Mouse (Mus musculus) fat pad, adult 2 months (tissue): ENCODE measurements around the gene Zfp446.

ENCODE experiments used
- DNase-seq: peaks from one replicate; pipeline ENCODE4 v3.0.0-alpha.2; 2011; ENCODE audit warnings: low read depth, low spot score; ENCODE audit errors: extremely low read depth

The Zfp446 gene

DNA sequence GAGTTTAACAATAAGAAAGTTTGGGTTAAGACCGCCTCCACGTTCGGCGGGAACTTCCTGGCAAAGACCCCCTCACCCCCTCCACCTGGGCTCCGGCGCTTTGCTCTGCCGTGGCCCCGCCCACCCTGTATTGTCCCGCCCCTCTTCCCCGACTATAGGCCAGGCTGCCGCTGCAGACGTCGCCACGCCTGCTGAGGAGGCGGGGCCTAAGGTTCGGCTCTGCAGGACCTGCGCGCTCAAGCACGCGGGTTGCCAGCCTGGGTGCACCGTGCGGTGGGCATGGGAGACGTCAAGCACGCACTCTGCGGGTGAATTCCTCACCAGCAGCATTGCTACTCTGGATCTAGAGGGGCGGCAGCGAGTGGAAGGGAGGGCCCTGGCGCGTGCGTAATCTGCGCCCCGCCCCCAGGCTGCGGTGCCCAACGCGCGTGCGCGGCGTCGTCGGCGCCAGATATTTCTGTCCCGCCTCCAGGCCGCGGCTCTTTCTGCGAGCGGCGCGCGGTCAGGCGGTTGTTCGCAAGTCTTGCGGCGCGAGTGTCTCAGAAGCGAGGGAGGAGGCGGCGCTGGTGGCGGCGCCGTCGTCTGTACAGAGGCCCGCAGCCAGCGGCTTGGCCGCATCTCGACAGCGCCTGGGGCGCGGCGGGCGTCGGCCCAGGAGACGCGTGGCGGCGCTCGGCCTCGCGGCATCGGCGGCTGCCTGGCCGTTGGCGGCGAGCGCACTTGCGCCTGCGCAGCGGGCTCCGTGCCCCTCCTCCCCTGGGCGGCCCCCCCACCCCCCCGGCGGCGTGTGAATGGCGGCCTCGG, 46.5 kb downstream of the Zfp446 start:
- no peak for DNase-seq

DNA sequence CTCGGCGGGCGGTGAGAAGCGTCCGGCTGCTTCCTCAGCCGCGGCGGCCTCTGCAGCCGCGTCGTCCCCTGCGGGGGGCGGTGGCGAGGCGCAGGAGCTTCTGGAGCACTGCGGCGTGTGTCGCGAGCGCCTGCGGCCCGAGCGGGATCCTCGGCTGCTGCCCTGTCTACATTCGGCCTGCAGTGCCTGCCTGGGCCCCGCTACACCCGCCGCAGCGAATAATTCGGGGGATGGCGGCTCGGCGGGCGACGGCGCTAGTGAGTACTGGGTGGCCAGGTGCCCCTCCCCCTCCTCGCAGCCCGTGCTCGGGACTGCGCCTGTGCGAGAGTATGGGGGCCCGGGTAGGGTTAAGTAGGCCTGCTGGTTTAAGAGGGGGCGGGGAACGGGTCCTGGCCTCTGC, 47.2 kb downstream of the Zfp446 start:
- no peak for DNase-seq

DNA sequence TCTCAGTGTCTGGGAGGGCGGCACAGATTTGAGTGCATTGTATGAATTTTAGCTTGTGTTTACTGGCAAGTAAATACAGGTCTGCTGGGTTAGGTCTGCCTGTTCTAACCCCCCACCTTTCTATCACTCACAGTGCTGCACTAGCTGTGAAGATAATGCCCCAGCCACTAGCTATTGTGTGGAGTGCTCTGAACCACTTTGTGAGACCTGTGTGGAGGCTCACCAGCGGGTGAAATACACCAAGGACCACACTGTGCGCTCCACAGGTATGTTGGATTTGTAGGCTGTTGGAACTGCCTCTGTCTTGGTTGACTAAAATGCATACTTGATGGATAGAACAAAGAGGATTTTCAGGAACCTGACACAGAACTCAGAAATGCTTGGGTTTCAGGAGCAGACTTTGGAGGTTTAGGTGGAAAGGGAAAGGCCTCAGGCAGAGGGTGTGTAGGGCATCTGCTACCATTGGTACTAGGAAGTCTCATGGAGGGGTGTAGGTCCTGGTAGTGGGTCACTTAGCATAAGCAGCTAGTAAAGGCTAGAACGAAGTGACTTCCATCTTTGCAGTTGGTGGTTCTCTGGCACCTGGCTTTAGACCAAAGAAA, 48.0 kb downstream of the Zfp446 start:
- DNase-seq, result no peak

DNA sequence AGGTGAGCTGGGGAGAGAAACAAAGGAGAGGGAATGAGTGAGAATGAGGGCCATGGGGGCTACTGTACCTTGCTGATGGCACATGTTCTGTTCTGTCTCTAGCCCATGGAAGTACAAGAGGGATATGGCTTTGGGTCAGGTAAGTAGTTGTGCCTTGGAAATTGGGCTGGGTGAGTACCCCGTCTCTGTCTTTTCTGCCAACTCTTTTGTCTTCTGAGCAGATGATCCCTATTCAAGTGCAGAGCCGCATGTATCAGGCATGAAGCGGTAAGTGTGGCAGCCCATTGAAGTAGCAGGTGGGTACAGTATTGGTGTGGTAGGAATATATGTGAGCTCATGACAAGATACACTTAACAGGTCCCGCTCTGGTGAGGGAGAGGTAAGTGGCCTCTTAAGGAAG, 51.3 kb downstream of the Zfp446 start:
- DNase-seq, result no peak

DNA sequence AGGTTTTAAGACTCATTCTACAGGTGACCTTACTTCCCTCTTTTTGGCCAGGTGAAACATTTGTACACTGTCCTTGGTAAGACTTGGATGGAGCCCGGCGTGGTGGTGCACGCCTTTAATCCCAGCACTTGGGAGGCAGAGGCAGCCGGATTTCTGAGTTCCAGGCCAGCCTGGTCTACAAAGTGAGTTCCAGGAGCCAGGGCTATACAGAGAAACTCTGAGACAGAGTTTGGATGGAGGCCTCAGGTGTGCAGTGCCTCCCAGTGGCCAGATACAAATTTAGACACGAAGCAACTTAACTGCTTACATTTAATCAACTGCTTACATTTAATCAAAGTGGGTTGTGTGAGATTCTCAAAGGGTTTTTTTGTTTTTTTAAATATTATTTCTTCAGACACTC, 53.4 kb downstream of the Zfp446 start:
- DNase-seq, result no peak

DNA sequence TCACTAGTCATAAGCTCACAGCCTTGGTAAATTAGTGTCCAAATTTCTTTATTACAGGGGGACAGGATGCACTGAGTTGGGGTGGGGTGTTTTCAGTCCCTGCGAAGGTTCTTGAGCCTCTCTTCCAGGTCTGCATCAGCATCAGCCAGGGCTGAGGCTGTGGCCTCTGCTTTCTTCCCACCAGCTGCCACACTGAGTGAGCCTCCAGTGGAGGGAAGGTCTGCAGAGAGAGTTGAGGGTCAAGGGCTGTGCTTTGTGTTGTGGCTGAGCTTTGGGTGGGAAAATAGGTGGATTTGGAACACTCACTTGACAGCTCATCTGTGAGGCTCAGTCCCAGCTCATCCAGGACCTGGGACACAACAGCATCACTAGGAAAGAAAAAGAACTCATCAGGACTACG, 54.3 kb downstream of the Zfp446 start:
- no peak for DNase-seq

DNA sequence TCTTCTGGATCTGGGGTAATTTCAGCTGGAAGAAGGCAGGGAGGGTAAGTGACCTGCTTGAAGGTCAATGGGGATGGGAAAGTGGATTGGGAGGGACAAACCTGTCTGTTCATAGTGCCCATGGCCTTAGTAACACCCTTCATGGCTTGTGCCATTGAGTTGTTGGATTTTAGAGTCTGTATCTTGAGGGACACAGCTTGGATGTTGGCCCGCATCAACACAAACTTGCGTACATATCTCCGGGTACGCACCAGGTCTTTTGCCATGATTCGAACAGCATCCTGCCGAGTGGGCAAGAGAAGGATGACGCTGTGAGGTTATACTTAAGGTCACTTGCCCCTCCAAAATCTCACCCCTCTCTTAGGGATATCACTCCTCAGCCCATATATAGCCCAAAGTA, 54.9 kb downstream of the Zfp446 start:
- DNase-seq, result no peak

DNA sequence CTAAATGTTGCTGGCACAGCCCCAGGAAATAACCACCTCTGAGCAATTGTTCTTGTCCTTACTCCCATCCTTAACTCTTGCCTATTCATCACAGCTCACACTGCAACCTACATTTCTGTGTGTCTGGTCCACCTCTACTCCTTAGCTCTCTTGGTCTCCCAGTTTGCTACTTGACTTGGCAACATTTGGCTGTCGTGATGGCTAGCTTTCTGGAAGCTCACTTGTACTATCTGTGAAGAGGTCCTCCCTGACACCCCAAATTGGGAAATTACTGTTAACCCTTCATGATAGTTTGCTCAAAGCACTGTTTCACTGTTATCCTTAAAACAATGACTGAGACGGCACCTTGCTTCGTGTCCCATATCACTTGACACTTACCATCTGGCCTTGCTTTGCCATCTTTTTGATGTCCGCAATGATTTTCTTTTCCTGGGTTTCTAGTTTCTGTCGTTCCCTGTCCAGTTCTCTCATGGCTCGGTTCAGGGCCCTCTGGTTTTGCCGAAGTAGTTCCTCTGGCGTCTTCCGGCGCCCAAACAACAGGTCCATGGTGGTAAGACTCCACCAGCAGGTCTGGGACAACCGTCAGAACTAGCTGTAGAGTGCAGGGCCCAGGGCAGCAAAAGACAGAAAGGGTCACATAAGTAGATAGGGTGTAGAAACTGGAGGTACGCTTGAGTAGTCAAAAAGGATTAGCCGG, 56.0 kb downstream of the Zfp446 start:
- DNase-seq, result no peak

DNA sequence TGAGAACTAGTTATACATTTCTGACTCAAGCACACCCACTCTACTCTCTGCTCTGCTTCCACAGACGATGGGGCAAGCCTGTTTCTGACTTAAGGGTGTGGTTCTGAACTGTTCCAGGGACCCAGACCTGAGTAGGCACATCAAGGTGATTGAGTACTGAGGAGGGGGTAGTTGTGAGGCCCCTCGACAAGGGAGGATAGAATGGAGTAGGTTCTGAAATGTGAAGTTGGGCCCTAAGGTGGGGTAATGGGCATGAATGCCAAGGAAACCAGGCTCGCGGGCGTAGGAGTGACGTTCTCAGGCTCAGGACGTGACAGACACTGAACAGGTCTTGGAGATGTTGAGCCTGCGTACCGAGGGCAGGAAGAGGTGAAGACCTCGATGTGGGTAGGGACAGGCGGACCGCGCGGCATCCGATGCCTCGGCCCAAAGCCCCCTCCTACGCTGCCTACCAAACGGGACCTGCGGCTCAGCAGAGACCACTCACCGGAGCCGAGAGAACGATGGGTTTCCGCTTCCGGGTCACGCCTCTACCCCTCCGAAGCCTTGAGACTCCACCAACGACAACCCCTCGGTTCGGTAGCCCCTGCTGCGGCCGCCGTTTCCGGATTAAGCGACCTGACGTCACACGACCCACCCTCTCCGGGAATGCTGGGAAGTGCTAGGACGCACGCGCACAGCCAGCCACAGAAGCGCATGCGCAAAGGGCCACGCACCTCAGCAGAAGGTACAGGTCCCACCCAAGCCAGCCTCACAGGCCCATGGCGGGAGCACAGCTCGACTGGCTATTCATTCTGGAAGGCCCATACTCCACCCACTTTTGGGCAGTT, 56.7 kb downstream of the Zfp446 start, which contains the start of gene Chmp2a:
TSS of gene Chmp2a (minus strand) at position 660 of the 830 bp plus-strand sequence.
- no peak for DNase-seq
